Mouse (Mus musculus): ENCODE measurements around the gene Alx3. TPM values are rescaled to one million over a fixed set of nuclear protein-coding genes. Genes with fewer than 3 reads are reported as not detected.

Alx3 gene
- total RNA-seq, 2 experiments from 2014 or later, result not detected

Other genes with a start within 250 kb of the Alx3 start
- gene Kcnc4, start 135.5 kb upstream of the Alx3 start, total RNA-seq (2014; fragmentation: Nextera tagmentation), result not detected in 2 replicates
- gene Kcnc4, start 135.5 kb upstream of the Alx3 start, total RNA-seq (2017), result not detected in 2 replicates
- not detected in 2 replicates for gene Slc6a17, start 77.0 kb upstream of the Alx3 start, total RNA-seq (2014; fragmentation: Nextera tagmentation)
- gene Slc6a17, start 77.0 kb upstream of the Alx3 start, total RNA-seq (2017), result not detected in 2 replicates
- not detected in 2 replicates for gene Ubl4b, start 40.0 kb upstream of the Alx3 start, total RNA-seq (2014; fragmentation: Nextera tagmentation)
- not detected in 2 replicates for gene Ubl4b, start 40.0 kb upstream of the Alx3 start, total RNA-seq (2017)
- gene Gm10961, start 36.3 kb downstream of the Alx3 start, total RNA-seq (2014; fragmentation: Nextera tagmentation), result not detected in 2 replicates
- not detected in 2 replicates for gene Gm10961, start 36.3 kb downstream of the Alx3 start, total RNA-seq (2017)
- 19.9 and 20.5 TPM in 2 replicates for gene Strip1, start 36.7 kb downstream of the Alx3 start, total RNA-seq (2014; fragmentation: Nextera tagmentation)
- 16.9 and 22.6 TPM in 2 replicates for gene Strip1, start 36.7 kb downstream of the Alx3 start, total RNA-seq (2017)
- gene Ahcyl1, start 101.5 kb downstream of the Alx3 start, total RNA-seq (2014; fragmentation: Nextera tagmentation), result 58.1 and 88.6 TPM in 2 replicates
- gene Ahcyl1, start 101.5 kb downstream of the Alx3 start, total RNA-seq (2017), result 52.7 and 62.7 TPM in 2 replicates
- 0.35 TPM in 1 of 2 replicates, not detected in the other for gene Csf1, start 165.4 kb downstream of the Alx3 start, total RNA-seq (2014; fragmentation: Nextera tagmentation)
- gene Csf1, start 165.4 kb downstream of the Alx3 start, total RNA-seq (2017), result 0.50 TPM in 1 of 2 replicates, not detected in the other

All from megakaryocyte-erythroid progenitor cell, adult 5-6 weeks (primary cell).